8 mouse cellular contexts compared by ENCODE assay signal in the genomic region with DNA sequence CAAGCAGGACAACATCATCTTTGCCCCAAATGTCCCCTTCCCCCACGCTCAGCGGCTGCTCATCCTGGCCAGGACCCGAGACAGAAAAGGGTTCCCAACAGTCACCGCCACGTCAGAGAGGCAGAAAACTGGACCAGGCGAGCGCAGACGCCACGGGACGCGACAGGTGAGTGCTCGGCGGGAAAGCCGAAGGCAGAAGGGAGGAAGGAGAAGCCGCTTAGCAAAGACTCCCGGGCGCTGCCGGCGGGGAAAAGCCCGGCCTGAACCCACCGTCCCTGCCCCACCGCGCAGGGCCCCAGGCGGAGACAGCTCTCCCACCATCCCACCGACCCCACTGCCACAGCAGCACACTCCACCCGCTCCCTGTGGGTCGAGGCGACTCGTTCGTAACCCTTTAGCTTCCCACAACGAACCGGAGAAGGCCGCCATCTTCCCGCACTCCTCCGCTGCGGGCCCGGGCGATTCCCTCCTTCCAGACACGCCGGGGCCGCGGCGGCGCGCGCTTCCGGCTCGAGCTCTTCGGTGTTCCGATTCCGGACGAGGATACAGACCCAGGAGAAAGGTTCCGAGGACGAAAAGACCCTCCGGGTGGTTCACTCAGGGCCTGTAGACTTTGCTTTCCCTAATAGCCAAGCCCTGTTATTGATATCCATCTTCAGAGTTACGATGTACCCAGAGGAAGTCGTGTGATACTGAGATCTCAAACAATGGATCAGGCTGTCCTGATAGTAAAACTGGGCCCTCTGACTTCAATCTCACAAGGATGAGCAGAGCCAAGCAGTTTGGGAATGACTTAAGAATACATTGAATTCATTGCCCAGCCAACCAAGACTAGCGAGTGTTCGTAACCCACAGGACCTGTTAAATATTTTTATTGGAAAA. TPM values are rescaled to one million over a fixed set of nuclear protein-coding genes. Genes with fewer than 3 reads are reported as not detected.
A peak's percentile ranks its signal among the peaks of the same experiment; 100 is the strongest.
DNase-seq lines count a peak whose midpoint lies in the region; ATAC-seq and TF ChIP-seq lines count a peak whose summit lies in the region.

A gene (minus strand): TSS at position 523 of the 882 bp plus-strand sequence.

- WGBS in hindbrain, embryonic 14.5 days: 2% methylated on average over 59 of the region's 59 CpGs

- CTCF ChIA-PET in Patski (lab: Charles Lee): interaction anchor here (0.7 to 1.2 kb wide), 2 partner anchors 10 to 31 kb away, joined by 3 read pairs; no protein-coding TSS in a partner anchor

- ATAC-seq in Patski: peak; percentile 93
- ATAC-seq in hindbrain, embryonic 14.5 days (ENCODE audit: low FRiP score): peak; percentile 95

- peaks cover 3% of the 10 kb centered on the region for H3K27me3 ChIP-seq in Patski
- H3K27me3 ChIP-seq in hindbrain, embryonic 14.5 days (ENCODE audit: control insufficient read depth, insufficient read depth, low read length): no peaks in the 10 kb centered on the region

- no peaks in the 10 kb centered on the region for H3K9me3 ChIP-seq in hindbrain, embryonic 14.5 days (ENCODE audit: control insufficient read depth, low read length)

- peaks cover 15% of the 10 kb centered on the region for H3K36me3 ChIP-seq in hindbrain, embryonic 14.5 days (replicated peaks; ENCODE audit: control insufficient read depth, insufficient read depth)

- DNase-seq in Patski (ENCODE audit: low read depth, low spot score): no peak
- peak; percentile 90 to 94 for DNase-seq in cerebellum, postnatal 14 days
- DNase-seq in frontal cortex, postnatal 25 days (ENCODE audit: low spot score in 2 of 2): peak; percentile 74 to 78
- peak; percentile 90 for DNase-seq in hindbrain, embryonic 14.5 days (ENCODE audit: low spot score)
- DNase-seq in layer of hippocampus, postnatal 36 days: peak; percentile 83 to 86
- peak; percentile 72 for DNase-seq in lung, postnatal 36 days
- DNase-seq in retina, postnatal 1 day: peak; percentile 92
- peak; percentile 57 to 81 for DNase-seq in urinary bladder, adult 18-20 months (ENCODE audit: low spot score in 2 of 2)

- in situ Hi-C loops in Patski (cut with MboI; ENCODE audit: low pct_unique_long_range_greater_than_20kb): loop anchor here (25.0 kb wide), 1 partner anchor 1937 kb away; no protein-coding TSS in a partner anchor

- TF ChIP-seq CTCF in Patski (IDR thresholded peaks at IDR 0.05): no peak

- peak within 1 kb of the TSS; percentile 89 for H3K27ac ChIP-seq in hindbrain, embryonic 14.5 days

- H3K4me3 ChIP-seq in hindbrain, embryonic 14.5 days (replicated peaks; ENCODE audit: low read length): peak within 1 kb of the TSS; percentile 76

- H3K4me1 ChIP-seq in hindbrain, embryonic 14.5 days (replicated peaks; ENCODE audit: control insufficient read depth, insufficient read depth, low read length): peaks cover 16% of the 10 kb centered on the region

- POLR2A ChIA-PET in Patski (lab: Charles Lee): interaction anchor here (1.7 kb wide), 1 partner anchor 20 kb away, joined by 4 read pairs; a partner anchor contains a TSS

- peak within 1 kb of the TSS; percentile 90 for H3K9ac ChIP-seq in hindbrain, embryonic 14.5 days

- peak within 1 kb of the TSS; percentile 49 for H3K4me2 ChIP-seq in hindbrain, embryonic 14.5 days (replicated peaks)

RNA-seq across cellular contexts. Expression of the gene that starts here (rescaled TPM):
- polyA plus RNA-seq in Patski (2021): 165 TPM
- polyA plus RNA-seq in hindbrain, embryonic 14.5 days (2014; fragmentation: Nextera tagmentation; extraction: Ambion mirVana): 144 and 160 TPM in 2 replicates
- 100 to 1,000 TPM; 120 to 123 TPM for total RNA-seq in layer of hippocampus, postnatal 36 days (2021)
